Comparison of ENCODE assay signal across 28 mouse cellular contexts in the genomic region with DNA sequence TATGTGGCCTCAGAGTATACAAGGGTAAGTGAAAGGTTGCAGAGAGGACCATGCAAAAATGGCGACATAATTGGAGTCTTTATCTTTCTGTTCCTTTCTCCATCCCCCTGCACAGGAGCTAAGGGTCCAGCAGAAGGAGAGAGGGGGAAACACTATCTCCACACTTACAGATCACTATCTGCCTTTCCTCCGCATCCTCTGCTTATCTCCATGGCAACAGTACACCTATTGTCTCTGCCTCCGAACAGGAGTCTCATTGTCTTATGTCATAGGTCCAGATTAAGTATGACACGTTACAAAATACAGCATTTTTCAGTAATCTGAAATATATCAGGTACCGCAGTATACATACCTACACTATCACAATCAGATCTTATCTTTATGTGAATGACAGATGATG.
DNase-seq lines count a peak whose midpoint lies in the region; ATAC-seq and TF ChIP-seq lines count a peak whose summit lies in the region.
"Had no signal": no experiment of that assay in that cellular context is flagged by ENCODE, and none has a peak within 500 bp of the region (broad histone marks: within the 10 kb centered on the region; RNA-seq: fewer than 3 reads in every experiment).

No protein-coding gene starts in this region.

- WGBS in forebrain, embryonic 15.5 days, result 42% methylated on average over 5 of the region's 5 CpGs
- 54% methylated on average over 5 of the region's 5 CpGs for WGBS in forebrain, embryonic 10.5 days
- WGBS in hindbrain, postnatal 0 days, result 52% methylated on average over 5 of the region's 5 CpGs
- WGBS in hindbrain, embryonic 10.5 days, result 62% methylated on average over 5 of the region's 5 CpGs
- 52% methylated on average over 5 of the region's 5 CpGs for WGBS in forebrain, embryonic 16.5 days
- 44% methylated on average over 5 of the region's 5 CpGs for WGBS in midbrain, embryonic 16.5 days
- 59% methylated on average over 5 of the region's 5 CpGs for WGBS in cerebellum, adult 2 months

- no peak overlapping the region for H3K27ac ChIP-seq in forebrain, embryonic 15.5 days (replicated peaks)
- no peak overlapping the region for H3K27ac ChIP-seq in forebrain, embryonic 10.5 days
- H3K27ac ChIP-seq in hindbrain, postnatal 0 days, result no peak overlapping the region
- H3K27ac ChIP-seq in hindbrain, embryonic 10.5 days, result no peak overlapping the region
- H3K27ac ChIP-seq in forebrain, embryonic 16.5 days (ENCODE audit: low read length), result no peak overlapping the region
- H3K27ac ChIP-seq in midbrain, embryonic 16.5 days (ENCODE audit: low read length), result no peak overlapping the region
- no peak overlapping the region for H3K27ac ChIP-seq in cerebellum, adult 2 months (ENCODE audit: insufficient read depth, low read length)
- H3K27ac ChIP-seq: embryonic facial prominence, embryonic 10.5 days; embryonic facial prominence, embryonic 15.5 days; kidney, embryonic 15.5 days; layer of hippocampus, adult 2 months; limb, embryonic 13.5 days; lung, embryonic 15.5 days had no signal

- H3K9ac ChIP-seq in forebrain, embryonic 15.5 days (replicated peaks), result no peak overlapping the region
- no peak overlapping the region for H3K9ac ChIP-seq in hindbrain, postnatal 0 days (replicated peaks; ENCODE audit: low read length)
- no peak overlapping the region for H3K9ac ChIP-seq in forebrain, embryonic 16.5 days (replicated peaks; ENCODE audit: low read depth, low read length)
- no peak overlapping the region for H3K9ac ChIP-seq in midbrain, embryonic 16.5 days (ENCODE audit: low read depth, low read length)
- H3K9ac ChIP-seq: embryonic facial prominence, embryonic 15.5 days; kidney, embryonic 15.5 days; limb, embryonic 13.5 days; lung, embryonic 15.5 days had no signal

- H3K4me1 ChIP-seq in forebrain, embryonic 15.5 days, result no peaks in the 10 kb centered on the region
- peaks cover 4% of the 10 kb centered on the region; the same call in 1 of the 2 replicates for H3K4me1 ChIP-seq in forebrain, embryonic 10.5 days
- no peaks in the 10 kb centered on the region for H3K4me1 ChIP-seq in hindbrain, postnatal 0 days (ENCODE audit: insufficient read depth, low read length)
- H3K4me1 ChIP-seq in hindbrain, embryonic 10.5 days (replicated peaks), result no peaks in the 10 kb centered on the region
- no peaks in the 10 kb centered on the region for H3K4me1 ChIP-seq in forebrain, embryonic 16.5 days (replicated peaks; ENCODE audit: control insufficient read depth, insufficient read depth, low read length)
- H3K4me1 ChIP-seq in midbrain, embryonic 16.5 days (ENCODE audit: control insufficient read depth, insufficient read depth, low read length), result peaks cover 7% of the 10 kb centered on the region
- no peaks in the 10 kb centered on the region for H3K4me1 ChIP-seq in cerebellum, adult 2 months (ENCODE audit: control insufficient read depth, insufficient read depth, low read length)
- H3K4me1 ChIP-seq: embryonic facial prominence, embryonic 10.5 days; embryonic facial prominence, embryonic 15.5 days; kidney, embryonic 15.5 days; limb, embryonic 13.5 days; lung, embryonic 15.5 days had no signal

- ATAC-seq in forebrain, embryonic 15.5 days (replicated peaks), result 0 out of 2 replicates have a peak, but pooled peaks have one; percentile 29
- ATAC-seq in hindbrain, postnatal 0 days, result no peak
- ATAC-seq in forebrain, embryonic 16.5 days, result peak; percentile 64; the same call in 1 of the 2 replicates
- peak; percentile 89 for ATAC-seq in midbrain, embryonic 16.5 days
- ATAC-seq: Patski had no signal

- no peak overlapping the region for H3K4me2 ChIP-seq in forebrain, embryonic 15.5 days (replicated peaks)
- H3K4me2 ChIP-seq in hindbrain, postnatal 0 days (ENCODE audit: low read depth, low read length), result no peak overlapping the region
- H3K4me2 ChIP-seq in forebrain, embryonic 16.5 days (ENCODE audit: low read length), result no peak overlapping the region
- no peak overlapping the region for H3K4me2 ChIP-seq in midbrain, embryonic 16.5 days (ENCODE audit: low read length)
- H3K4me2 ChIP-seq: embryonic facial prominence, embryonic 15.5 days; heart, embryonic 11.5 days; kidney, embryonic 15.5 days; limb, embryonic 13.5 days; liver, embryonic 11.5 days; lung, embryonic 15.5 days had no signal

- no peaks in the 10 kb centered on the region for H3K27me3 ChIP-seq in forebrain, embryonic 15.5 days
- no peaks in the 10 kb centered on the region for H3K27me3 ChIP-seq in forebrain, embryonic 10.5 days (ENCODE audit: poor library complexity, severe bottlenecking)
- H3K27me3 ChIP-seq in hindbrain, postnatal 0 days (ENCODE audit: insufficient read depth, low read length), result no peaks in the 10 kb centered on the region
- H3K27me3 ChIP-seq in hindbrain, embryonic 10.5 days (ENCODE audit: insufficient read depth, poor library complexity, severe bottlenecking), result no peaks in the 10 kb centered on the region
- H3K27me3 ChIP-seq in forebrain, embryonic 16.5 days (replicated peaks; ENCODE audit: control insufficient read depth, insufficient read depth, low read length), result no peaks in the 10 kb centered on the region
- no peaks in the 10 kb centered on the region for H3K27me3 ChIP-seq in midbrain, embryonic 16.5 days (ENCODE audit: control insufficient read depth, insufficient read depth, low read depth, low read length)
- H3K27me3 ChIP-seq in cerebellum, adult 2 months (ENCODE audit: control insufficient read depth, insufficient read depth, low read length), result no peaks in the 10 kb centered on the region
- H3K27me3 ChIP-seq: embryonic facial prominence, embryonic 15.5 days; kidney, embryonic 15.5 days; limb, embryonic 13.5 days; lung, embryonic 15.5 days had no signal

- no peak for TF ChIP-seq POLR2A in cerebellum, adult 2 months (IDR thresholded peaks at IDR 0.05; ENCODE audit: borderline replicate concordance, insufficient read depth, low read length)

- no peak overlapping the region for H3K4me3 ChIP-seq in forebrain, embryonic 15.5 days
- H3K4me3 ChIP-seq in forebrain, embryonic 10.5 days, result no peak overlapping the region
- H3K4me3 ChIP-seq in hindbrain, postnatal 0 days (ENCODE audit: low read length), result no peak overlapping the region
- no peak overlapping the region for H3K4me3 ChIP-seq in hindbrain, embryonic 10.5 days
- H3K4me3 ChIP-seq in forebrain, embryonic 16.5 days (replicated peaks; ENCODE audit: low read length), result no peak overlapping the region
- no peak overlapping the region for H3K4me3 ChIP-seq in midbrain, embryonic 16.5 days (ENCODE audit: low read depth, low read length)
- no peak overlapping the region for H3K4me3 ChIP-seq in cerebellum, adult 2 months (replicated peaks; ENCODE audit: insufficient read depth, low read depth, low read length)
- H3K4me3 ChIP-seq: embryonic facial prominence, embryonic 10.5 days; embryonic facial prominence, embryonic 15.5 days; kidney, embryonic 15.5 days; layer of hippocampus, adult 2 months; limb, embryonic 13.5 days; lung, embryonic 15.5 days had no signal

- no peak for DNase-seq in forebrain, embryonic 10.5 days (ENCODE audit: extremely low spot score, low spot score)
- DNase-seq in hindbrain, postnatal 0 days (ENCODE audit: low spot score), result peak; percentile 23
- DNase-seq in hindbrain, embryonic 10.5 days (ENCODE audit: low spot score), result no peak
- no peak for DNase-seq in cerebellum, adult 2 months
- no peak for DNase-seq in adrenal gland, adult (ENCODE audit: inconsistent age in 2 of 2, low spot score in 1 of 2)
- DNase-seq: adrenal gland, postnatal 14 days; cerebellum, adult 11-12 months; cerebellum, postnatal 14 days; gastrocnemius, postnatal 25 days; heart, adult 11 months; heart, postnatal 4 days; kidney, adult 18-20 months; kidney, postnatal 36 days; lung, postnatal 36 days; thymus, adult 2 months; thymus, postnatal 36 days had no signal

- TF ChIP-seq CTCF in hindbrain, postnatal 0 days (IDR thresholded peaks at IDR 0.05; ENCODE audit: low read depth), result no peak
- no peak for TF ChIP-seq CTCF in cerebellum, adult 2 months (IDR thresholded peaks at IDR 0.05; ENCODE audit: borderline replicate concordance, insufficient read depth, low read depth, low read length)

- no peaks in the 10 kb centered on the region for H3K9me3 ChIP-seq in forebrain, embryonic 15.5 days
- H3K9me3 ChIP-seq in forebrain, embryonic 10.5 days, result no peaks in the 10 kb centered on the region
- H3K9me3 ChIP-seq in hindbrain, postnatal 0 days (ENCODE audit: low read length), result no peaks in the 10 kb centered on the region
- no peaks in the 10 kb centered on the region for H3K9me3 ChIP-seq in hindbrain, embryonic 10.5 days
- no peaks in the 10 kb centered on the region for H3K9me3 ChIP-seq in forebrain, embryonic 16.5 days (ENCODE audit: control insufficient read depth, low read length)
- H3K9me3 ChIP-seq in midbrain, embryonic 16.5 days (replicated peaks; ENCODE audit: control insufficient read depth, low read length, poor library complexity, severe bottlenecking), result no peaks in the 10 kb centered on the region
- H3K9me3 ChIP-seq: embryonic facial prominence, embryonic 10.5 days; embryonic facial prominence, embryonic 15.5 days; kidney, embryonic 15.5 days; limb, embryonic 13.5 days; lung, embryonic 15.5 days had no signal

- H3K36me3 ChIP-seq in forebrain, embryonic 15.5 days, result no peaks in the 10 kb centered on the region
- H3K36me3 ChIP-seq in forebrain, embryonic 10.5 days (replicated peaks), result no peaks in the 10 kb centered on the region
- H3K36me3 ChIP-seq in hindbrain, postnatal 0 days (ENCODE audit: insufficient read depth, low read length), result no peaks in the 10 kb centered on the region
- H3K36me3 ChIP-seq in hindbrain, embryonic 10.5 days, result no peaks in the 10 kb centered on the region
- no peaks in the 10 kb centered on the region for H3K36me3 ChIP-seq in forebrain, embryonic 16.5 days (ENCODE audit: control insufficient read depth, insufficient read depth)
- H3K36me3 ChIP-seq in midbrain, embryonic 16.5 days (ENCODE audit: control insufficient read depth, insufficient read depth, low read length), result no peaks in the 10 kb centered on the region
- H3K36me3 ChIP-seq: embryonic facial prominence, embryonic 10.5 days; embryonic facial prominence, embryonic 15.5 days; kidney, embryonic 15.5 days; limb, embryonic 13.5 days; lung, embryonic 15.5 days had no signal
